Mouse (Mus musculus) heart, postnatal 10 days (tissue): Measurements from ENCODE around the gene Nanp. TPM values are rescaled to one million over a fixed set of nuclear protein-coding genes. Genes with fewer than 3 reads are reported as not detected.

Experiments
- DNase-seq, 2 experiments: peaks; one replicate each; pipeline ENCODE4 v3.0.0; 2021
- intact Hi-C: fragments of 180-260 bp; cut with DNase I; formaldehyde crosslinking; loops from one replicate; pipeline ENCODE4 v1.15.1; 2025
- total RNA-seq, 2 experiments: library from RNA; stranded (reverse); gene quantifications; 2 replicates each; pipeline ENCODE4 v1.2.3; 2021

The Nanp gene
- total RNA-seq, result 1 to 10 TPM; 5.1 to 5.6 TPM

GRCm38 (mm10) chr2:151039232-151039695 lies at the start of gene Nanp, which contains the start of gene Ninl:
TSS of gene Nanp (minus strand) at chr2:151039398.
TSS of gene Ninl (minus strand) at chr2:151039382.
- DNase-seq, result peak; percentile 95 to 96
- intact Hi-C loops, result loop anchor here (5.0 kb wide), 1 partner anchor 132 kb away; the partner anchor contains the start of gene Gins1

- intact Hi-C loops, result no loop called here
- no peak for DNase-seq
Observed at GRCm38 (mm10) chr2:151056637-151057036, 17.4 kb upstream of the Nanp start.

- no peak for DNase-seq
- intact Hi-C loops, result no loop called here
Observed at GRCm38 (mm10) chr2:151040411-151040810, 1.2 kb upstream of the Nanp start.

GRCm38 (mm10) chr2:151039726-151040125 lies 528 bp upstream of the Nanp start:
- no peak for DNase-seq
- intact Hi-C loops, result loop anchor here (5.0 kb wide), 1 partner anchor 132 kb away; the partner anchor contains the start of gene Gins1

GRCm38 (mm10) chr2:151038811-151039222 lies 381 bp downstream of the Nanp start:
- DNase-seq, result no peak
- intact Hi-C loops, result loop anchor here (5.0 kb wide), 1 partner anchor 132 kb away; the partner anchor contains the start of gene Gins1

GRCm38 (mm10) chr2:151037876-151038552 lies 1.2 kb downstream of the Nanp start:
- intact Hi-C loops, result loop anchor here (5.0 kb wide), 1 partner anchor 131 kb away; the partner anchor contains the start of gene Gins1

GRCm38 (mm10) chr2:151037292-151037691 lies 1.9 kb downstream of the Nanp start:
- no peak for DNase-seq
- intact Hi-C loops, result loop anchor here (5.0 kb wide), 1 partner anchor 130 kb away; the partner anchor contains the start of gene Gins1

More at GRCm38 (mm10) chr2:151037876-151038552, 1.2 kb downstream of the Nanp start:
- DNase-seq, result peak in 1 of 2 experiments; percentile 4

GRCm38 (mm10) chr2:151036721-151037120 lies 2.5 kb downstream of the Nanp start:
- DNase-seq, result no peak
- intact Hi-C loops, result loop anchor here (5.0 kb wide), 1 partner anchor 129 kb away; the partner anchor contains the start of gene Gins1

GRCm38 (mm10) chr2:151034435-151034834 lies 4.8 kb downstream of the Nanp start:
- DNase-seq, result no peak
- intact Hi-C loops, result no loop called here

- no peak for DNase-seq
- intact Hi-C loops, result no loop called here
Observed at GRCm38 (mm10) chr2:151021158-151021557, 18.0 kb downstream of the Nanp start.

GRCm38 (mm10) chr2:151015316-151015715 lies 23.9 kb downstream of the Nanp start:
- intact Hi-C loops, result no loop called here

GRCm38 (mm10) chr2:151011273-151011672 lies 27.9 kb downstream of the Nanp start:
- no peak for DNase-seq
- intact Hi-C loops, result no loop called here

More at GRCm38 (mm10) chr2:151015316-151015715, 23.9 kb downstream of the Nanp start:
- DNase-seq, result no peak

GRCm38 (mm10) chr2:151009515-151010085 lies 29.6 kb downstream of the Nanp start:
- intact Hi-C loops, result loop anchor here (10.0 kb wide), 1 partner anchor 395 kb away; no protein-coding TSS in a partner anchor

GRCm38 (mm10) chr2:151008939-151009509 lies 30.2 kb downstream of the Nanp start:
- peak; percentile 52 to 67 for DNase-seq
- intact Hi-C loops, result loop anchor here (10.0 kb wide), 1 partner anchor 394 kb away; no protein-coding TSS in a partner anchor

More at GRCm38 (mm10) chr2:151009515-151010085, 29.6 kb downstream of the Nanp start:
- no peak for DNase-seq

- intact Hi-C loops, result loop anchor here (10.0 kb wide), 1 partner anchor 394 kb away; no protein-coding TSS in a partner anchor
- DNase-seq, result peak in 1 of 2 experiments; percentile 11
Observed at GRCm38 (mm10) chr2:151008517-151008932, 30.7 kb downstream of the Nanp start.

GRCm38 (mm10) chr2:151008006-151008405 lies 31.2 kb downstream of the Nanp start:
- no peak for DNase-seq
- intact Hi-C loops, result loop anchor here (10.0 kb wide), 1 partner anchor 393 kb away; no protein-coding TSS in a partner anchor

- intact Hi-C loops, result loop anchor here (10.0 kb wide), 1 partner anchor 392 kb away; no protein-coding TSS in a partner anchor
- DNase-seq, result peak in 1 of 2 experiments; percentile 30
Observed at GRCm38 (mm10) chr2:151006281-151006945, 32.8 kb downstream of the Nanp start.

- no peak for DNase-seq
Observed at GRCm38 (mm10) chr2:151004390-151004789, 34.8 kb downstream of the Nanp start.

GRCm38 (mm10) chr2:151003796-151004195 lies 35.4 kb downstream of the Nanp start:
- intact Hi-C loops, result loop anchor here (5.0 to 10.0 kb wide), 2 partner anchors 201 to 389 kb away; no protein-coding TSS in a partner anchor
- DNase-seq, result peak; percentile 30 to 38

More at GRCm38 (mm10) chr2:151004390-151004789, 34.8 kb downstream of the Nanp start:
- intact Hi-C loops, result loop anchor here (5.0 to 10.0 kb wide), 2 partner anchors 202 to 390 kb away; no protein-coding TSS in a partner anchor
